Mouse (Mus musculus): Measurements from ENCODE around the gene Tmprss15. TPM values are rescaled to one million over a fixed set of nuclear protein-coding genes. Genes with fewer than 3 reads are reported as not detected.

Tmprss15 gene
- polyA plus RNA-seq, 1 experiment from 2014 or later = not detected

DNA sequence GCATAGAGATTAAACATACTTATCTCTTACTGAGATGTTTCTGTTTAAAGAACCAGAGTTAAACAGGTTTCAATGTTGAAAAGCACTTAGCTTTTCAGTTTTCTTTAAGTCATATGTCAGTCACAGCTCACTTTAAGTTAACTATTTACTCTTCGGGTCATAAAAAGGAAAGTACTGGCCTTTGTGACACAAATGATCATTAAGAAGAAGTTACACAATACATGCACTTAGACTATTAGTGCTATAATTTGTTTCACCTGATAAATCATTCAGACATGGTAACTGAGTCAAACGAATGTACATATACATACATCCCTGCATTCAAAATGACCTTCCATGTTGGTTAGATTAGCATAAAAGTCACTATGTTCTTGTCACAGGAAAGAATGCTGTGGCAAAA is 58.3 kb downstream of the Tmprss15 start:
- Histone ChIP-seq H3K4me1 (ENCODE audit: control insufficient read depth, insufficient read depth, low read length) (no peaks in the 10 kb centered on the region), H3K9me3 (ENCODE audit: control insufficient read depth, low read length) (no peaks in the 10 kb centered on the region), H3K4me3 (ENCODE audit: low read length) (no peak overlapping the region), H3K4me2 (replicated peaks; ENCODE audit: low read depth, low read length) (no peak overlapping the region), H3K27ac (ENCODE audit: low read depth, low read length) (no peak overlapping the region), H3K36me3 (ENCODE audit: control insufficient read depth, insufficient read depth, low read length) (no peaks in the 10 kb centered on the region), H3K27me3 (ENCODE audit: control insufficient read depth, insufficient read depth, low read length) (no peaks in the 10 kb centered on the region), H3K9ac (ENCODE audit: low read depth, low read length) (no peak overlapping the region)
- WGBS = 74% methylated on average over 2 of the region's 2 CpGs
- no peak for ATAC-seq (ENCODE audit: low FRiP score, low TSS enrichment)

DNA sequence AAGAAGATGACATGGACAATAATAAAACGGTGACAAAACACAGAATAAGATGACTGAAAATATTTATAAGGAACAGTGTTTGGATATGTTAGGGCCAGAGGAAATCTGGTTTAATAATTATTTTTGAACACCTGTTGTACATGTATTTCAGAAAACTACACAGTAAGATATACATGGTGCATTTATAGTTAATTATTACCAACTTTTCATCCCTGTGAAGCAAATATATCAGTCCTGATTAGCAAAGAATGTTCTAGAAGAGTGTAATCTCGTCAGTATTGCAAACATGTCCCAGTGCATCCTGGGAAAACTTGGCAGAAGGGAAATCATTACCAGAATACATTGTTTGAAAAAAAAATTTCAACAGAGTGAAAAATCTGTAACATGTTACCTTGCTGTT is 88.1 kb downstream of the Tmprss15 start:
- Histone ChIP-seq H3K27me3 (ENCODE audit: control insufficient read depth, insufficient read depth, low read length) (no peaks in the 10 kb centered on the region), H3K9ac (ENCODE audit: low read depth, low read length) (no peak overlapping the region), H3K27ac (ENCODE audit: low read depth, low read length) (no peak overlapping the region), H3K4me1 (ENCODE audit: control insufficient read depth, insufficient read depth, low read length) (no peaks in the 10 kb centered on the region), H3K36me3 (ENCODE audit: control insufficient read depth, insufficient read depth, low read length) (no peaks in the 10 kb centered on the region), H3K4me3 (ENCODE audit: low read length) (no peak overlapping the region), H3K9me3 (ENCODE audit: control insufficient read depth, low read length) (no peaks in the 10 kb centered on the region), H3K4me2 (replicated peaks; ENCODE audit: low read depth, low read length) (no peak overlapping the region)
- WGBS = 78% methylated on average over 2 of the region's 2 CpGs
- ATAC-seq (ENCODE audit: low FRiP score, low TSS enrichment) = no peak

DNA sequence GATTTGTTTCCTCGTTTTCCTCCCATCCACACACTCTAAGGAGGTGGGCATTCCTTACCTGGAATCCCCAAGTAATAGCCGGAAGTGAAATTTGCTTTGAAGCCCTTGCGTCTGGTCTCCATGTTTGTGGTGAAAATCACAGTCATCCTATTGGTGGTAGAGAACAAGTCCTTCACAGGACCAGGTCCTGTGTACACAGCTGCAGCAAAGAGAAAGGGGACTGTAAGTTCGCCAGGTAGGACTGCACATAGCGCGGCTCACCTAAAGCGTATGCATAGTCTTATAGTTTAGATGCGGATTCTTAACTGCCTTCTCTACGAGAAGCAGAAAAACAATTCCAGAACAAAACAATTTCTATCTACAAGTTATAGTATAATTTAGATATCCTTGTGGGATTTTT is 89.2 kb downstream of the Tmprss15 start:
- Histone ChIP-seq H3K4me1 (ENCODE audit: control insufficient read depth, insufficient read depth, low read length) (no peaks in the 10 kb centered on the region), H3K27ac (ENCODE audit: low read depth, low read length) (no peak overlapping the region), H3K36me3 (ENCODE audit: control insufficient read depth, insufficient read depth, low read length) (no peaks in the 10 kb centered on the region), H3K9ac (ENCODE audit: low read depth, low read length) (no peak overlapping the region), H3K27me3 (ENCODE audit: control insufficient read depth, insufficient read depth, low read length) (no peaks in the 10 kb centered on the region), H3K4me3 (ENCODE audit: low read length) (no peak overlapping the region), H3K9me3 (ENCODE audit: control insufficient read depth, low read length) (no peaks in the 10 kb centered on the region), H3K4me2 (replicated peaks; ENCODE audit: low read depth, low read length) (no peak overlapping the region)
- ATAC-seq (ENCODE audit: low FRiP score, low TSS enrichment) = no peak
- 87% methylated on average over 9 of the region's 9 CpGs for WGBS

DNA sequence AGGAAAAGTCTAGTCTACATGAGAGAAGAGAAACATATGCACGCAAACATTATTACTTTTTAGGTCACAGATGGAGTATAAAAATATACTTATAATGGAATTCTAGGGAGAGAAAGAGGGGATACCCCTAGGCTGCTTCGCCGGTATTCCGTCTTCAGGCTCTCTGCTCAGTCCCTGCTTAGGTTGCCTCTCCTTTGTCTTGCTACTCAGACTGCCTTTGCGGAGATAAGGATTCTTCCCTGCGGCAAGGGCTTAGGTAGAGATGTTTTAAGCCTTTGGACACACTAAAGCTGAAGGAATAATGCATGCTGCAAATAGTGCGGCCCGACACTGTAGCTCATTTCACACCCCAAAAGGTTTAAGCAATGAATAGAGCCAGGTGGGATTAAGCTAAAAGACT is 114.5 kb downstream of the Tmprss15 start:
- no peak overlapping the region for H3K4me2 ChIP-seq (replicated peaks; ENCODE audit: low read depth, low read length)
- H3K36me3 ChIP-seq (ENCODE audit: control insufficient read depth, insufficient read depth, low read length) = no peaks in the 10 kb centered on the region
- peaks cover 3% of the 10 kb centered on the region; the same call in 1 of the 2 replicates for H3K9me3 ChIP-seq (ENCODE audit: control insufficient read depth, low read length)
- H3K9ac ChIP-seq (ENCODE audit: low read depth, low read length) = no peak overlapping the region
- no peak overlapping the region for H3K27ac ChIP-seq (ENCODE audit: low read depth, low read length)
- no peaks in the 10 kb centered on the region for H3K27me3 ChIP-seq (ENCODE audit: control insufficient read depth, insufficient read depth, low read length)
- WGBS = 87% methylated on average over 8 of the region's 8 CpGs
- H3K4me3 ChIP-seq (ENCODE audit: low read length) = no peak overlapping the region
- ATAC-seq (ENCODE audit: low FRiP score, low TSS enrichment) = no peak
- H3K4me1 ChIP-seq (ENCODE audit: control insufficient read depth, insufficient read depth, low read length) = no peaks in the 10 kb centered on the region

DNA sequence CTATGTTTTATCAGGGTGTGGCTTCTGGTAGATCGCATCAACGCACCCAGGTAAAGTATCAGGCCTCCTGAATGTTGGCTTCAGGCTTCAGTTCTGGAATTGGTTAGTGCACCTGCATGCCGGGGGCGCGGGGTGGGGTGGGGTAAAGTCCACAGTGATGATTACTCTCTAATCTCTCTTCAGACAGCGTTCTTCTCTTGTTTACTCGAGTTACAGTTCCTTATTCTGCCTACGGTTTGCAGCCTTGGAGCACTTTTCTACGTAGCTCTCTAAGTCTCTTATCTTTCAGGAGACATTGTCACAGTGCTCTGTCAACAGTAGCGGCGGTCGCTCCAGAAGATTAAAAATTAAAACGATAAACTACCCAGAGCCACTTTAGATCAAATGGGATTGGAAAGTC is 116.8 kb downstream of the Tmprss15 start:
- Histone ChIP-seq H3K4me3 (ENCODE audit: low read length) (no peak overlapping the region), H3K27ac (ENCODE audit: low read depth, low read length) (no peak overlapping the region), H3K9ac (ENCODE audit: low read depth, low read length) (no peak overlapping the region), H3K4me2 (replicated peaks; ENCODE audit: low read depth, low read length) (no peak overlapping the region), H3K4me1 (ENCODE audit: control insufficient read depth, insufficient read depth, low read length) (no peaks in the 10 kb centered on the region), H3K36me3 (ENCODE audit: control insufficient read depth, insufficient read depth, low read length) (no peaks in the 10 kb centered on the region), H3K9me3 (ENCODE audit: control insufficient read depth, low read length) (peaks cover 3% of the 10 kb centered on the region; the same call in 1 of the 2 replicates), H3K27me3 (ENCODE audit: control insufficient read depth, insufficient read depth, low read length) (no peaks in the 10 kb centered on the region)
- ATAC-seq (ENCODE audit: low FRiP score, low TSS enrichment) = no peak
- WGBS = 93% methylated on average over 13 of the region's 13 CpGs

DNA sequence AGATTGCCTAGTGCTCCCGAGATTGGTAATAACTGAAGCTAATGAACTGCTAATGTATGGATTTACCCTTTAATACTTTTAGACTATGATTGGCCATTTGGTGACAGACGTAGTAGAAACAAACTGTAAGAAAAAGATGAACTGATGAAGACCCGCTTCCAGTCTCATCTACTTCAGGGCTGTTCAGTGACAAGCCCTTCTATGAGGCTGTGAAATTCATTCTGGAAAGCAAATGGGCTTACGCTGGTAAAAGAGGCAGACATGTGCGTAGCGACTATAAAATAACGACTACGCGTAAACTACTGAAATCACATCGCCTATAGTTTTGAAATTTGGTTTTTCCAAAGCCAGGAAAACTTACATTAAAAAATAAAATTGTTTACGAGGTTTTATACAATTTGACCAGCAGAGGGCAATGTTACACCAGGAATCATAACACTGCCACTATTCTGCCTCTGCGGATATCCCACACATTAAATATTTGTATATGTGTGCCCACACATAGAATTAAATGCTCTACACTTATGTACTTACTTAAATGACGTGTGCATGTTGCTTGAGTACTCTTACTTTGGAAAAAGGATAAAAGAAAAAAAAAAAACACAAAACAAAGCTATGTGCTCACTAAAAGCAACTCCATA is 121.7 kb downstream of the Tmprss15 start:
- Histone ChIP-seq H3K9me3 (ENCODE audit: control insufficient read depth, low read length) (no peaks in the 10 kb centered on the region), H3K4me3 (ENCODE audit: low read length) (no peak overlapping the region), H3K9ac (ENCODE audit: low read depth, low read length) (no peak overlapping the region), H3K36me3 (ENCODE audit: control insufficient read depth, insufficient read depth, low read length) (no peaks in the 10 kb centered on the region), H3K27ac (ENCODE audit: low read depth, low read length) (no peak overlapping the region), H3K4me2 (replicated peaks; ENCODE audit: low read depth, low read length) (no peak overlapping the region), H3K4me1 (ENCODE audit: control insufficient read depth, insufficient read depth, low read length) (no peaks in the 10 kb centered on the region), H3K27me3 (ENCODE audit: control insufficient read depth, insufficient read depth, low read length) (no peaks in the 10 kb centered on the region)
- ATAC-seq (ENCODE audit: low FRiP score, low TSS enrichment) = no peak
- WGBS = 35% methylated on average over 13 of the region's 13 CpGs

DNA sequence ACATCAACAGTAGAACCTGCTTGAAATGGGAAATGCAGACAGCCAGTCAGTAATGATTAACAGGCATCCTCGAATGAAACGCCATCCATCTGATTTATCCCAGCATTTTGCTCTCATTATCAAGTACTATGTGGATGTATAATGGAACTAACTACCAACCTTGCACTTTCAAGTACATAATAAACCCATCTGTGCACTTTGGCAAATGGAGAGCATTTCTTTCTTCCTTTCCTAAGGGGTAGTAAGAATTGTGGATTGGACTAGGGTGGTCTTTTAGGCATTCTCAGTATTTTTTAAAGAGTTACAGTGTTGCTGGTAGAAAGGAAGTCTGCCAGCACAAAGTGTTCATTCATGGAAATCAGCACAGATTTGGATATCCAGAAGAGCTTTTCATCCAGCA is 133.5 kb downstream of the Tmprss15 start:
- H3K4me1 ChIP-seq (ENCODE audit: control insufficient read depth, insufficient read depth, low read length) = no peaks in the 10 kb centered on the region
- no peak overlapping the region for H3K9ac ChIP-seq (ENCODE audit: low read depth, low read length)
- ATAC-seq (ENCODE audit: low FRiP score, low TSS enrichment) = no peak
- no peaks in the 10 kb centered on the region for H3K9me3 ChIP-seq (ENCODE audit: control insufficient read depth, low read length)
- WGBS = 69% methylated on average over 2 of the region's 2 CpGs
- no peak overlapping the region for H3K27ac ChIP-seq (ENCODE audit: low read depth, low read length)
- H3K4me2 ChIP-seq (replicated peaks; ENCODE audit: low read depth, low read length) = no peak overlapping the region
- no peaks in the 10 kb centered on the region for H3K36me3 ChIP-seq (ENCODE audit: control insufficient read depth, insufficient read depth, low read length)
- no peak overlapping the region for H3K4me3 ChIP-seq (ENCODE audit: low read length)
- no peaks in the 10 kb centered on the region for H3K27me3 ChIP-seq (ENCODE audit: control insufficient read depth, insufficient read depth, low read length)

DNA sequence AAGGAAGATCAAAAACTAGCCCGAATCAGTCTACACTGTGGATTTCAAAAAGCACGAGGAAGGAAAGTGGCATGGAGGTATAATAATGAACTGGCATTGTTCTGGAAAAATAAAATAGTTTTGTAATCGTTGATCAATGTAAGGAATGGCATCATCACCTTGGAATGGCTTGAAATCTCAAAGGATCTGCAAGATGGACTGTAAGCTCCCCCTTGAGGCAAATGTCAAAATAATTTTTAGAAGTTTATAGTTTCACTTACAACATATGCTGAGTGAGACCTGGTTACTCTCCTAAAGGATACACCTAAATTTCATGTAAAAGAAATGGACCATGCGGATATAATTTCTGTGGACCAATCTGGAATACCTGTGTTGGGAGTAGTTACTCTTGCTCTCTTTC is 140.5 kb downstream of the Tmprss15 start:
- H3K4me2 ChIP-seq (replicated peaks; ENCODE audit: low read depth, low read length) = no peak overlapping the region
- no peak overlapping the region for H3K27ac ChIP-seq (ENCODE audit: low read depth, low read length)
- H3K9ac ChIP-seq (ENCODE audit: low read depth, low read length) = no peak overlapping the region
- 78% methylated on average over 4 of the region's 4 CpGs for WGBS
- no peaks in the 10 kb centered on the region for H3K4me1 ChIP-seq (ENCODE audit: control insufficient read depth, insufficient read depth, low read length)
- no peak overlapping the region for H3K4me3 ChIP-seq (ENCODE audit: low read length)
- H3K9me3 ChIP-seq (ENCODE audit: control insufficient read depth, low read length) = no peaks in the 10 kb centered on the region
- no peaks in the 10 kb centered on the region for H3K27me3 ChIP-seq (ENCODE audit: control insufficient read depth, insufficient read depth, low read length)
- no peak for ATAC-seq (ENCODE audit: low FRiP score, low TSS enrichment)
- H3K36me3 ChIP-seq (ENCODE audit: control insufficient read depth, insufficient read depth, low read length) = no peaks in the 10 kb centered on the region

DNA sequence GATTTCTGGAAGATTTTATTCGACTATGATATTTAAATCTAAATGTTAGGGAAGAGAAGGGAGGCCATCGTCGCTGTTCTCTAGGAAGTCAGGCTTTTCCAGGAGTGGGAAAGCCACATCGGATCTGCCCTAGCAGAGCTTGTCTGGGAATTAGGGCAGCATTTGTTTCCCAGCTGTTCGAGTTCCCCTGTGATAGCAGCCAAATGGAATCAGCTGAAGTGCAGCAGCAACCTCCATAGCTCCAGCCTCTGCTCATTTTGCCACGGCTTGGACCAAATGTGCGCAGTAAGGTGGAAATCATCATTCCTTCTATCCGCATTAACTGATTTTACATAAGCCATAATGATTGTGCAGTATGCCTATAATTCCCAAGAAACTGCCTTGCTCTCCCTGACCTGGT is 153.1 kb downstream of the Tmprss15 start:
- 45% methylated on average over 8 of the region's 8 CpGs for WGBS
- H3K27ac ChIP-seq (ENCODE audit: low read depth, low read length) = no peak overlapping the region
- no peak for ATAC-seq (ENCODE audit: low FRiP score, low TSS enrichment)

More for the DNA sequence above, 153.1 kb downstream of the Tmprss15 start:
- Histone ChIP-seq H3K27me3 (ENCODE audit: control insufficient read depth, insufficient read depth, low read length) (no peaks in the 10 kb centered on the region), H3K4me2 (replicated peaks; ENCODE audit: low read depth, low read length) (no peak overlapping the region), H3K9ac (ENCODE audit: low read depth, low read length) (no peak overlapping the region), H3K36me3 (ENCODE audit: control insufficient read depth, insufficient read depth, low read length) (no peaks in the 10 kb centered on the region), H3K4me3 (ENCODE audit: low read length) (no peak overlapping the region), H3K4me1 (ENCODE audit: control insufficient read depth, insufficient read depth, low read length) (no peaks in the 10 kb centered on the region), H3K9me3 (ENCODE audit: control insufficient read depth, low read length) (peaks cover 4% of the 10 kb centered on the region; the same call in 1 of the 2 replicates)

Measured in kidney, embryonic 14.5 days (tissue).